28 mouse cellular contexts compared by ENCODE assay signal in the genomic region with DNA sequence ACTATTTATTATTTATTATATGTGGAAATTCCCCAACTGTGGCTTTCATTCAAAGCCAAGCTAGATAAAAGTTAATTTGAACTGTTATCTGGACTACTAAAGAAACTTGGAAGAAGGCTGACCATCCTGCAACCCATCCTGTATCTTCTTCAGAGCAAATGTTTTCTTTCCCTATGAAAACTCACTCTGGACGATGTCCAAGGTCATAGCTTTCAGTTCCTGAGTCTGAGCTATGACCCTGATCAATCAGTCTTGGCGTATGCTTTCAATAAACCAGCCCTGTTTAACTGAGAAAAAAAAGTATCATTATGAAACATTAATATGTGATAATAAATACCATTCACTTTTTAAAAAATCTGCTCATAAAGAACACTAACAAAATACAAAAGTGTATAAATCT. TPM values are rescaled to one million over a fixed set of nuclear protein-coding genes. Genes with fewer than 3 reads are reported as not detected.
"Had no signal": no experiment of that assay in that cellular context is flagged by ENCODE, and none has a peak within 500 bp of the region (broad histone marks: within the 10 kb centered on the region; RNA-seq: fewer than 3 reads in every experiment).

No protein-coding gene starts in this region.

- H3K9me3 ChIP-seq: forebrain, embryonic 15.5 days; heart, embryonic 13.5 days; heart, embryonic 15.5 days; hindbrain, embryonic 13.5 days; hindbrain, embryonic 15.5 days; limb, embryonic 13.5 days; limb, embryonic 15.5 days had no signal

- H3K9ac ChIP-seq: forebrain, embryonic 15.5 days; forebrain, postnatal 0 days; heart, embryonic 13.5 days; heart, embryonic 15.5 days; hindbrain, embryonic 13.5 days; hindbrain, embryonic 15.5 days; limb, embryonic 13.5 days; limb, embryonic 15.5 days; liver, embryonic 14.5 days had no signal

- H3K27ac ChIP-seq: forebrain, embryonic 15.5 days; heart, adult 2 months; heart, embryonic 13.5 days; heart, embryonic 15.5 days; hindbrain, embryonic 13.5 days; hindbrain, embryonic 15.5 days; hindbrain, postnatal 0 days; limb, embryonic 13.5 days; limb, embryonic 15.5 days; liver, embryonic 14.5 days had no signal

- H3K27me3 ChIP-seq: forebrain, embryonic 15.5 days; heart, embryonic 13.5 days; heart, embryonic 15.5 days; hindbrain, embryonic 13.5 days; hindbrain, embryonic 15.5 days; limb, embryonic 13.5 days; limb, embryonic 15.5 days had no signal

- H3K4me3 ChIP-seq: forebrain, embryonic 15.5 days; heart, adult 2 months; heart, embryonic 13.5 days; heart, embryonic 15.5 days; hindbrain, embryonic 13.5 days; hindbrain, embryonic 15.5 days; limb, embryonic 13.5 days; limb, embryonic 15.5 days had no signal

- H3K4me2 ChIP-seq: forebrain, embryonic 15.5 days; heart, embryonic 11.5 days; heart, embryonic 13.5 days; heart, embryonic 15.5 days; hindbrain, embryonic 13.5 days; hindbrain, embryonic 15.5 days; limb, embryonic 13.5 days; limb, embryonic 15.5 days had no signal

- DNase-seq: forebrain, postnatal 0 days; gastrocnemius, postnatal 14 days; gastrocnemius, postnatal 36 days; heart, adult 11 months; heart, adult 2 months; heart, postnatal 14 days; heart, postnatal 36 days; kidney, adult 11 months; kidney, adult 8-10 months; kidney, postnatal 25 days; layer of hippocampus, adult 9-11 months; layer of hippocampus, postnatal 36 days; left cerebral cortex, postnatal 4 days; lung, adult 18-20 months had no signal

- ATAC-seq: forebrain, embryonic 15.5 days; forebrain, postnatal 0 days; hindbrain, postnatal 0 days; intestine, embryonic 16.5 days had no signal

- H3K36me3 ChIP-seq: forebrain, embryonic 15.5 days; heart, embryonic 13.5 days; heart, embryonic 15.5 days; hindbrain, embryonic 13.5 days; hindbrain, embryonic 15.5 days; limb, embryonic 13.5 days; limb, embryonic 15.5 days had no signal

- H3K4me1 ChIP-seq: forebrain, embryonic 15.5 days; heart, embryonic 15.5 days; hindbrain, embryonic 13.5 days; hindbrain, embryonic 15.5 days; limb, embryonic 13.5 days; limb, embryonic 15.5 days had no signal

RNA-seq across cellular contexts. Expression of gene Ifit1, which starts 56.8 kb away (rescaled TPM):
- total RNA-seq: layer of hippocampus, postnatal 14 days had no signal

RNA-seq across cellular contexts. Expression of gene Ifit1bl2, which starts 56.9 kb away (rescaled TPM):
- total RNA-seq: gastrocnemius, adult 18-20 months; gastrocnemius, adult 8-10 months had no signal
